ENCODE assay signal across 10 mouse cellular contexts in genomic region chrX:133683961-133684360, GRCm38 (mm10). TPM values are rescaled to one million over a fixed set of nuclear protein-coding genes. Genes with fewer than 3 reads are reported as not detected.
DNase-seq lines count a peak whose midpoint lies in the region; ATAC-seq and TF ChIP-seq lines count a peak whose summit lies in the region.
"Had no signal": no experiment of that assay in that cellular context is flagged by ENCODE, and none has a peak within 500 bp of the region (broad histone marks: within the 10 kb centered on the region; RNA-seq: fewer than 3 reads in every experiment).

No protein-coding gene starts in this region.

- TF ChIP-seq POLR2A in brain, embryonic 14.5 days (IDR thresholded peaks at IDR 0.05; ENCODE audit: borderline replicate concordance, extremely low read depth, insufficient read depth, insufficient read length, poor library complexity, severe bottlenecking) = no peak

- TF ChIP-seq CTCF in brain, embryonic 14.5 days (IDR thresholded peaks at IDR 0.05; ENCODE audit: borderline replicate concordance, extremely low read depth, insufficient read depth, insufficient read length) = no peak

- ATAC-seq in embryonic facial prominence, embryonic 14.5 days (ENCODE audit: low read depth) = no peak
- no peak for ATAC-seq in hindbrain, embryonic 13.5 days (ENCODE audit: low FRiP score)
- ATAC-seq in midbrain, embryonic 16.5 days = no peak
- no peak for ATAC-seq in CD4-positive, CD25-positive, alpha-beta regulatory T cell, adult 4 months

- no peaks in the 10 kb centered on the region for H3K9me3 ChIP-seq in embryonic facial prominence, embryonic 14.5 days (ENCODE audit: control insufficient read depth, low read length)
- no peaks in the 10 kb centered on the region for H3K9me3 ChIP-seq in hindbrain, embryonic 13.5 days
- no peaks in the 10 kb centered on the region for H3K9me3 ChIP-seq in midbrain, embryonic 16.5 days (replicated peaks; ENCODE audit: control insufficient read depth, low read length, poor library complexity, severe bottlenecking)

- peak overlapping the region; percentile 53; the same call in 1 of the 2 replicates for H3K4me3 ChIP-seq in embryonic facial prominence, embryonic 14.5 days (ENCODE audit: low read depth, low read length)
- H3K4me3 ChIP-seq in hindbrain, embryonic 13.5 days = peak overlapping the region; percentile 59
- H3K4me3 ChIP-seq in midbrain, embryonic 16.5 days (ENCODE audit: low read depth, low read length) = peak overlapping the region; percentile 61

- H3K27ac ChIP-seq in embryonic facial prominence, embryonic 14.5 days (replicated peaks; ENCODE audit: low read depth, low read length) = no peak overlapping the region
- no peak overlapping the region for H3K27ac ChIP-seq in hindbrain, embryonic 13.5 days
- H3K27ac ChIP-seq in midbrain, embryonic 16.5 days (ENCODE audit: low read length) = no peak overlapping the region

- no peaks in the 10 kb centered on the region; the same call in 1 of the 2 replicates for H3K4me1 ChIP-seq in embryonic facial prominence, embryonic 14.5 days (ENCODE audit: control insufficient read depth, insufficient read depth, low read length)
- H3K4me1 ChIP-seq in hindbrain, embryonic 13.5 days (replicated peaks) = no peaks in the 10 kb centered on the region
- H3K4me1 ChIP-seq in midbrain, embryonic 16.5 days (ENCODE audit: control insufficient read depth, insufficient read depth, low read length) = peaks cover 3% of the 10 kb centered on the region; the same call in 1 of the 2 replicates

- H3K4me2 ChIP-seq in embryonic facial prominence, embryonic 14.5 days (ENCODE audit: low read depth, low read length) = peak overlapping the region; percentile 73
- peak overlapping the region; percentile 73 for H3K4me2 ChIP-seq in hindbrain, embryonic 13.5 days
- H3K4me2 ChIP-seq in midbrain, embryonic 16.5 days (ENCODE audit: low read length) = peak overlapping the region; percentile 58
- H3K4me2 ChIP-seq: lung, embryonic 14.5 days had no signal

- H3K27me3 ChIP-seq in embryonic facial prominence, embryonic 14.5 days (replicated peaks; ENCODE audit: control insufficient read depth, insufficient read depth, low read length) = no peaks in the 10 kb centered on the region; the same call in none of the 2 replicates
- H3K27me3 ChIP-seq in hindbrain, embryonic 13.5 days = peaks cover 11% of the 10 kb centered on the region; the same call in 1 of the 2 replicates
- H3K27me3 ChIP-seq in midbrain, embryonic 16.5 days (ENCODE audit: control insufficient read depth, insufficient read depth, low read depth, low read length) = no peaks in the 10 kb centered on the region

- peak; percentile 61 for DNase-seq in brain, embryonic 14.5 days (ENCODE audit: low read depth)
- DNase-seq in embryonic facial prominence, embryonic 14.5 days (ENCODE audit: low spot score) = no peak
- no peak for DNase-seq in right cerebral cortex, adult 18-20 months
- DNase-seq in spleen, postnatal 4 days (ENCODE audit: low spot score in 2 of 2) = no peak
- DNase-seq: cerebellum, postnatal 36 days; lung, embryonic 14.5 days; thymus, postnatal 25 days had no signal

- WGBS in embryonic facial prominence, embryonic 14.5 days = 37% methylated on average over 3 of the region's 3 CpGs
- WGBS in hindbrain, embryonic 13.5 days = 37% methylated on average over 3 of the region's 3 CpGs
- 21% methylated on average over 3 of the region's 3 CpGs for WGBS in midbrain, embryonic 16.5 days

- no peak overlapping the region for H3K9ac ChIP-seq in embryonic facial prominence, embryonic 14.5 days (ENCODE audit: low read depth, low read length)
- H3K9ac ChIP-seq in hindbrain, embryonic 13.5 days = 0 out of 2 replicates have a peak overlapping the region, but pooled peaks have one; percentile 35
- H3K9ac ChIP-seq in midbrain, embryonic 16.5 days (ENCODE audit: low read depth, low read length) = 0 out of 2 replicates have a peak overlapping the region, but pooled peaks have one; percentile 6
- H3K9ac ChIP-seq: lung, embryonic 14.5 days had no signal

- no peaks in the 10 kb centered on the region for H3K36me3 ChIP-seq in embryonic facial prominence, embryonic 14.5 days (ENCODE audit: control insufficient read depth, insufficient read depth, low read length)
- H3K36me3 ChIP-seq in hindbrain, embryonic 13.5 days = no peaks in the 10 kb centered on the region
- no peaks in the 10 kb centered on the region for H3K36me3 ChIP-seq in midbrain, embryonic 16.5 days (ENCODE audit: control insufficient read depth, insufficient read depth, low read length)

RNA-seq across cellular contexts. Expression of gene Pcdh19, which starts 4.8 kb away (rescaled TPM):
- 15.2 and 24.4 TPM in 2 replicates for polyA plus RNA-seq in brain, embryonic 14.5 days (2012; rRNA removed)
- 8.3 and 8.9 TPM in 2 replicates for polyA plus RNA-seq in embryonic facial prominence, embryonic 14.5 days (2014; fragmentation: Nextera tagmentation; extraction: Ambion mirVana)
- 11.0 and 12.2 TPM in 2 replicates for polyA plus RNA-seq in hindbrain, embryonic 13.5 days (2015; fragmentation: Nextera tagmentation; extraction: Ambion mirVana)
- polyA plus RNA-seq in midbrain, embryonic 16.5 days (2015; fragmentation: Nextera tagmentation; extraction: Ambion mirVana) = 26.3 and 29.1 TPM in 2 replicates
- not detected for polyA plus RNA-seq in CD4-positive, CD25-positive, alpha-beta regulatory T cell, adult 4 months (2017; shearing (Covaris generic))
